Mouse (Mus musculus) midbrain, embryonic 16.5 days (tissue): ENCODE results near the gene Nudt7. TPM values are rescaled to one million over a fixed set of nuclear protein-coding genes. Genes with fewer than 3 reads are reported as not detected.

Experiments used
- ATAC-seq: fragments of 200-750 bp; cut with Nextera tagmentation; 2 replicates; pipeline ENCODE4 v1.8.0; 2017; ENCODE audit warnings: moderate TSS enrichment
- H3K27ac ChIP-seq: fragments of 300-500 bp; sonication (generic); 2 replicates; pipeline ENCODE4 v1.5.1; 2014; ENCODE audit warnings: mild to moderate bottlenecking, low read length, mixed read lengths
- H3K27me3 ChIP-seq: fragments of 300-500 bp; sonication (generic); 2 replicates; pipeline ENCODE4 v1.6.1; 2014; ENCODE audit warnings: low read depth, low read length, mixed read lengths; ENCODE audit not compliant: control insufficient read depth, insufficient read depth
- H3K36me3 ChIP-seq: fragments of 300-500 bp; sonication (generic); 2 replicates; pipeline ENCODE4 v1.6.1; 2014; ENCODE audit warnings: mild to moderate bottlenecking, low read length, moderate library complexity, mixed read lengths; ENCODE audit not compliant: control insufficient read depth, insufficient read depth
- H3K4me1 ChIP-seq: fragments of 300-500 bp; sonication (generic); 2 replicates; pipeline ENCODE4 v1.6.1; 2014; ENCODE audit warnings: mild to moderate bottlenecking, low read length, mixed read lengths; ENCODE audit not compliant: control insufficient read depth, insufficient read depth
- H3K4me2 ChIP-seq: fragments of 300-500 bp; sonication (generic); 2 replicates; pipeline ENCODE4 v1.6.1; 2014; ENCODE audit warnings: mild to moderate bottlenecking, low read length, mixed read lengths
- H3K4me3 ChIP-seq: fragments of 300-500 bp; sonication (generic); 2 replicates; pipeline ENCODE4 v1.5.1; 2014; ENCODE audit warnings: low read depth, mild to moderate bottlenecking, low read length, moderate library complexity, mixed read lengths
- H3K9ac ChIP-seq: fragments of 300-500 bp; sonication (generic); 2 replicates; pipeline ENCODE4 v1.6.1; 2014; ENCODE audit warnings: low read depth, low read length, mixed read lengths
- H3K9me3 ChIP-seq: fragments of 300-500 bp; sonication (generic); replicated peaks from 2 replicates; pipeline ENCODE4 v1.6.1; 2014; ENCODE audit warnings: mild to moderate bottlenecking, low read length, mixed read lengths; ENCODE audit not compliant: control insufficient read depth, poor library complexity, severe bottlenecking
- WGBS: fragments of 180-500 bp; shearing (Covaris S2); extraction: QIAGEN DNeasy Blood & Tissue Kit; methylation state at CpG from one replicate; pipeline ENCODE4 v1.1.7; 2014; 5-methylcytosine and 5-hydroxymethylcytosine counted together
- polyA plus RNA-seq: library from polyadenylated mRNA; unstranded; fragments of >200 nt; fragmentation: Nextera tagmentation; extraction: Ambion mirVana; gene quantifications from 2 replicates; pipeline ENCODE4 v1.2.1, GENCODE M21; 2015

Nudt7 gene
- polyA plus RNA-seq = 2.9 and 3.7 TPM in 2 replicates

- 3% methylated on average over 23 of the region's 23 CpGs for WGBS
- peak; percentile 67 for ATAC-seq
- no peaks in the 10 kb centered on the region; the same call in 1 of the 2 replicates for H3K4me1 ChIP-seq
- H3K4me2 ChIP-seq = peak within 1 kb of the TSS; percentile 70
- no peaks in the 10 kb centered on the region for H3K9me3 ChIP-seq
- H3K9ac ChIP-seq = peak within 1 kb of the TSS; percentile 31
- no peaks in the 10 kb centered on the region for H3K36me3 ChIP-seq
- no peaks in the 10 kb centered on the region for H3K27me3 ChIP-seq
- H3K27ac ChIP-seq = peak within 1 kb of the TSS; percentile 13; the same call in 1 of the 2 replicates
- peak within 1 kb of the TSS; percentile 33 for H3K4me3 ChIP-seq
These were observed at the start of gene Nudt7 for GRCm38 (mm10) chr8:114133510-114134362. Gene Nudt7 (plus strand): TSS chr8:114133557.

- no peaks in the 10 kb centered on the region for H3K36me3 ChIP-seq
- WGBS = 95% methylated on average over 4 of the region's 4 CpGs
- no peak overlapping the region for H3K4me3 ChIP-seq
- no peaks in the 10 kb centered on the region for H3K27me3 ChIP-seq
- no peak overlapping the region for H3K9ac ChIP-seq
- ATAC-seq = no peak
- H3K4me2 ChIP-seq = no peak overlapping the region
- no peak overlapping the region for H3K27ac ChIP-seq
- no peaks in the 10 kb centered on the region for H3K4me1 ChIP-seq
- no peaks in the 10 kb centered on the region for H3K9me3 ChIP-seq
These were observed 45.4 kb upstream of the Nudt7 start for GRCm38 (mm10) chr8:114087932-114088331.

GRCm38 (mm10) chr8:114090736-114091135 is 42.6 kb upstream of the Nudt7 start:
- Histone ChIP-seq H3K4me3 (no peak overlapping the region), H3K4me1 (no peaks in the 10 kb centered on the region), H3K9ac (no peak overlapping the region), H3K27me3 (no peaks in the 10 kb centered on the region), H3K9me3 (no peaks in the 10 kb centered on the region), H3K4me2 (no peak overlapping the region), H3K27ac (no peak overlapping the region), H3K36me3 (no peaks in the 10 kb centered on the region)
- ATAC-seq = no peak
- WGBS = 82% methylated on average over 4 of the region's 4 CpGs

GRCm38 (mm10) chr8:114093321-114093720 is 40.0 kb upstream of the Nudt7 start:
- H3K4me1 ChIP-seq = no peaks in the 10 kb centered on the region
- no peak overlapping the region for H3K4me3 ChIP-seq
- no peaks in the 10 kb centered on the region for H3K9me3 ChIP-seq
- H3K27me3 ChIP-seq = no peaks in the 10 kb centered on the region
- H3K36me3 ChIP-seq = no peaks in the 10 kb centered on the region
- ATAC-seq = no peak
- WGBS = 89% methylated on average over 3 of the region's 3 CpGs
- no peak overlapping the region for H3K4me2 ChIP-seq
- no peak overlapping the region for H3K9ac ChIP-seq
- H3K27ac ChIP-seq = no peak overlapping the region

GRCm38 (mm10) chr8:114094526-114094925 is 38.8 kb upstream of the Nudt7 start:
- no peak for ATAC-seq
- Histone ChIP-seq H3K4me2 (no peak overlapping the region), H3K36me3 (no peaks in the 10 kb centered on the region), H3K27ac (no peak overlapping the region), H3K4me1 (no peaks in the 10 kb centered on the region), H3K9ac (no peak overlapping the region), H3K9me3 (no peaks in the 10 kb centered on the region), H3K27me3 (no peaks in the 10 kb centered on the region), H3K4me3 (no peak overlapping the region)
- 88% methylated on average over 4 of the region's 4 CpGs for WGBS

- Histone ChIP-seq H3K4me3 (no peak overlapping the region), H3K9me3 (no peaks in the 10 kb centered on the region), H3K9ac (no peak overlapping the region), H3K4me2 (no peak overlapping the region), H3K27ac (no peak overlapping the region), H3K4me1 (no peaks in the 10 kb centered on the region), H3K27me3 (no peaks in the 10 kb centered on the region), H3K36me3 (no peaks in the 10 kb centered on the region)
- no peak for ATAC-seq
- 68% methylated on average over 14 of the region's 14 CpGs for WGBS
These were observed 32.7 kb upstream of the Nudt7 start for GRCm38 (mm10) chr8:114100561-114101206.

GRCm38 (mm10) chr8:114103401-114103800 is 30.0 kb upstream of the Nudt7 start:
- 85% methylated on average over 7 of the region's 7 CpGs for WGBS
- no peak overlapping the region for H3K27ac ChIP-seq
- no peaks in the 10 kb centered on the region for H3K9me3 ChIP-seq
- H3K9ac ChIP-seq = no peak overlapping the region
- no peak for ATAC-seq
- no peaks in the 10 kb centered on the region for H3K36me3 ChIP-seq
- no peak overlapping the region for H3K4me2 ChIP-seq
- no peaks in the 10 kb centered on the region for H3K27me3 ChIP-seq
- no peaks in the 10 kb centered on the region; the same call in 1 of the 2 replicates for H3K4me1 ChIP-seq
- no peak overlapping the region for H3K4me3 ChIP-seq

GRCm38 (mm10) chr8:114105971-114106370 is 27.4 kb upstream of the Nudt7 start:
- no peak for ATAC-seq
- no peak overlapping the region for H3K9ac ChIP-seq
- no peak overlapping the region for H3K27ac ChIP-seq
- peaks cover 15% of the 10 kb centered on the region for H3K4me1 ChIP-seq
- no peak overlapping the region for H3K4me2 ChIP-seq
- H3K4me3 ChIP-seq = no peak overlapping the region
- no peaks in the 10 kb centered on the region for H3K9me3 ChIP-seq
- no peaks in the 10 kb centered on the region for H3K36me3 ChIP-seq
- H3K27me3 ChIP-seq = no peaks in the 10 kb centered on the region
- 79% methylated on average over 5 of the region's 5 CpGs for WGBS
